8 mouse cellular contexts compared by ENCODE assay signal in genomic region chr16:92058644-92059620, GRCm38 (mm10). TPM values are rescaled to one million over a fixed set of nuclear protein-coding genes. Genes with fewer than 3 reads are reported as not detected.
DNase-seq lines count a peak whose midpoint lies in the region; ATAC-seq lines count a peak whose summit lies in the region.

No protein-coding gene starts in this region.

- H3K36me3 ChIP-seq in forebrain, embryonic 16.5 days (ENCODE audit: control insufficient read depth, insufficient read depth) = 0 out of 2 replicates have a peak, but pooled peaks cover 9% of the 10 kb centered on the region
- H3K36me3 ChIP-seq in limb, embryonic 11.5 days (ENCODE audit: control insufficient read depth, insufficient read depth, low read length) = peaks cover 3% of the 10 kb centered on the region; the same call in 1 of the 2 replicates
- H3K36me3 ChIP-seq in midbrain, embryonic 15.5 days (replicated peaks) = no peaks in the 10 kb centered on the region; the same call in 1 of the 2 replicates

- peak overlapping the region; percentile 74 for H3K9ac ChIP-seq in forebrain, embryonic 16.5 days (replicated peaks; ENCODE audit: low read depth, low read length)
- peak overlapping the region; percentile 70 for H3K9ac ChIP-seq in limb, embryonic 11.5 days (ENCODE audit: low read length)
- peak overlapping the region; percentile 68 for H3K9ac ChIP-seq in midbrain, embryonic 15.5 days

- no peaks in the 10 kb centered on the region for H3K27me3 ChIP-seq in forebrain, embryonic 16.5 days (replicated peaks; ENCODE audit: control insufficient read depth, insufficient read depth, low read length)
- no peaks in the 10 kb centered on the region for H3K27me3 ChIP-seq in limb, embryonic 11.5 days (ENCODE audit: control insufficient read depth, insufficient read depth, low read length)
- H3K27me3 ChIP-seq in midbrain, embryonic 15.5 days (replicated peaks) = no peaks in the 10 kb centered on the region

- H3K4me3 ChIP-seq in forebrain, embryonic 16.5 days (replicated peaks; ENCODE audit: low read length) = peak overlapping the region; percentile 78
- H3K4me3 ChIP-seq in limb, embryonic 11.5 days (ENCODE audit: low read depth, low read length) = peak overlapping the region; percentile 87
- peak overlapping the region; percentile 86 for H3K4me3 ChIP-seq in midbrain, embryonic 15.5 days

- ATAC-seq in forebrain, embryonic 16.5 days = peak; percentile 19
- peak; percentile 14; the same call in 1 of the 2 replicates for ATAC-seq in limb, embryonic 11.5 days (ENCODE audit: insufficient number of reproducible peaks, low FRiP score, low TSS enrichment, low read depth)
- peak; percentile 26 for ATAC-seq in midbrain, embryonic 15.5 days (replicated peaks)
- ATAC-seq in megakaryocyte progenitor cell, adult 5-6 weeks (replicated peaks; ENCODE audit: poor library complexity) = no peak

- peak overlapping the region; percentile 81 for H3K4me2 ChIP-seq in forebrain, embryonic 16.5 days (ENCODE audit: low read length)
- peak overlapping the region; percentile 86 for H3K4me2 ChIP-seq in limb, embryonic 11.5 days (ENCODE audit: low read depth, severe bottlenecking)
- H3K4me2 ChIP-seq in midbrain, embryonic 15.5 days = peak overlapping the region; percentile 74

- DNase-seq in right cerebral cortex, adult 18-20 months = peak; percentile 13
- DNase-seq in right cerebral cortex, postnatal 4 days = no peak
- peak; percentile 70 for DNase-seq in adrenal gland, adult 2 months
- peak; percentile 49 for DNase-seq in limb, embryonic 11.5 days (ENCODE audit: low spot score)
- DNase-seq in right cerebral cortex, postnatal 14 days = no peak

- peaks cover 4% of the 10 kb centered on the region; the same call in 1 of the 2 replicates for H3K9me3 ChIP-seq in forebrain, embryonic 16.5 days (ENCODE audit: control insufficient read depth, low read length)
- no peaks in the 10 kb centered on the region; the same call in 1 of the 2 replicates for H3K9me3 ChIP-seq in limb, embryonic 11.5 days (ENCODE audit: control insufficient read depth, low read length)
- no peaks in the 10 kb centered on the region for H3K9me3 ChIP-seq in midbrain, embryonic 15.5 days

- WGBS in forebrain, embryonic 16.5 days = 1% methylated on average over 63 of the region's 63 CpGs
- 2% methylated on average over 47 of the region's 63 CpGs for WGBS in limb, embryonic 11.5 days
- WGBS in midbrain, embryonic 15.5 days = 1% methylated on average over 51 of the region's 63 CpGs

- no peak overlapping the region for H3K27ac ChIP-seq in forebrain, embryonic 16.5 days (ENCODE audit: low read length)
- no peak overlapping the region for H3K27ac ChIP-seq in limb, embryonic 11.5 days (replicated peaks; ENCODE audit: low read depth, low read length)
- peak overlapping the region; percentile 90 for H3K27ac ChIP-seq in midbrain, embryonic 15.5 days

- H3K4me1 ChIP-seq in forebrain, embryonic 16.5 days (replicated peaks; ENCODE audit: control insufficient read depth, insufficient read depth, low read length) = peaks cover 22% of the 10 kb centered on the region
- peaks cover 6% of the 10 kb centered on the region; the same call in 1 of the 2 replicates for H3K4me1 ChIP-seq in limb, embryonic 11.5 days (ENCODE audit: control insufficient read depth, insufficient read depth, low read length)
- peaks cover 32% of the 10 kb centered on the region for H3K4me1 ChIP-seq in midbrain, embryonic 15.5 days

RNA-seq across cellular contexts. Expression of gene Slc5a3, which starts 0.8 kb away (rescaled TPM):
- total RNA-seq in adrenal gland, adult 2 months (2021) = 10 to 100 TPM; 23.6 to 46.6 TPM
- polyA plus RNA-seq in adrenal gland, adult 2 months (2012; rRNA removed) = 1.5 and 2.6 TPM in 2 replicates
- polyA plus RNA-seq in forebrain, embryonic 16.5 days (2015; fragmentation: Nextera tagmentation; extraction: Ambion mirVana) = 13.8 and 15.0 TPM in 2 replicates
- polyA plus RNA-seq in limb, embryonic 11.5 days (2014; fragmentation: Nextera tagmentation; extraction: Ambion mirVana) = 9.5 and 10.0 TPM in 2 replicates
- polyA plus RNA-seq in midbrain, embryonic 15.5 days (2015; fragmentation: Nextera tagmentation; extraction: Ambion mirVana) = 18.3 and 21.3 TPM in 2 replicates
- 2.9 and 3.0 TPM in 2 replicates for total RNA-seq in megakaryocyte progenitor cell, adult 5-6 weeks (2015)
- total RNA-seq in megakaryocyte progenitor cell, adult 5-6 weeks (2017) = 3.1 and 4.7 TPM in 2 replicates

RNA-seq across cellular contexts. Expression of gene Gm49711, which starts 0.8 kb away (rescaled TPM):
- total RNA-seq in adrenal gland, adult 2 months (2021) = not detected
- 7.5 and 8.0 TPM in 2 replicates for polyA plus RNA-seq in adrenal gland, adult 2 months (2012; rRNA removed)
- polyA plus RNA-seq in forebrain, embryonic 16.5 days (2015; fragmentation: Nextera tagmentation; extraction: Ambion mirVana) = 0.25 and 0.52 TPM in 2 replicates
- polyA plus RNA-seq in limb, embryonic 11.5 days (2014; fragmentation: Nextera tagmentation; extraction: Ambion mirVana) = not detected in 2 replicates
- polyA plus RNA-seq in midbrain, embryonic 15.5 days (2015; fragmentation: Nextera tagmentation; extraction: Ambion mirVana) = 0.72 and 0.73 TPM in 2 replicates
- not detected in 2 replicates for total RNA-seq in megakaryocyte progenitor cell, adult 5-6 weeks (2015)
- total RNA-seq in megakaryocyte progenitor cell, adult 5-6 weeks (2017) = not detected in 2 replicates

RNA-seq across cellular contexts. Expression of gene Mrps6, which starts 0.9 kb away (rescaled TPM):
- 10 to 100 TPM; 94.1 to 98.5 TPM for total RNA-seq in adrenal gland, adult 2 months (2021)
- 26.7 and 26.8 TPM in 2 replicates for polyA plus RNA-seq in adrenal gland, adult 2 months (2012; rRNA removed)
- 144 and 148 TPM in 2 replicates for polyA plus RNA-seq in forebrain, embryonic 16.5 days (2015; fragmentation: Nextera tagmentation; extraction: Ambion mirVana)
- polyA plus RNA-seq in limb, embryonic 11.5 days (2014; fragmentation: Nextera tagmentation; extraction: Ambion mirVana) = 94.2 and 100.0 TPM in 2 replicates
- 156 and 163 TPM in 2 replicates for polyA plus RNA-seq in midbrain, embryonic 15.5 days (2015; fragmentation: Nextera tagmentation; extraction: Ambion mirVana)
- total RNA-seq in megakaryocyte progenitor cell, adult 5-6 weeks (2015) = 28.2 and 30.8 TPM in 2 replicates
- total RNA-seq in megakaryocyte progenitor cell, adult 5-6 weeks (2017) = 24.7 and 29.2 TPM in 2 replicates

Comparison
In these comparisons a context has a peak if more than half of its experiments do, and no peak if none do; other contexts are left out.
1. DNase-seq: peak in right cerebral cortex, adult 18-20 months (single experiment), adrenal gland, adult 2 months (single experiment) and limb, embryonic 11.5 days (single experiment); none in right cerebral cortex, postnatal 4 days (single experiment) and right cerebral cortex, postnatal 14 days (single experiment).
2. Peak in every context shown above with its lines, with median percentiles within 50 percentile points of each other: H3K4me2 ChIP-seq, H3K4me3 ChIP-seq and H3K9ac ChIP-seq.